In genomic region chr2:25573068-25573467, GRCm38 (mm10) we compare ENCODE assay signal across 11 mouse cellular contexts. TPM values are rescaled to one million over a fixed set of nuclear protein-coding genes. Genes with fewer than 3 reads are reported as not detected.
DNase-seq lines count a peak whose midpoint lies in the region; ATAC-seq lines count a peak whose summit lies in the region.
"Had no signal": no experiment of that assay in that cellular context is flagged by ENCODE, and none has a peak within 500 bp of the region (broad histone marks: within the 10 kb centered on the region; RNA-seq: fewer than 3 reads in every experiment).

No protein-coding gene starts in this region.

- no peaks in the 10 kb centered on the region for H3K9me3 ChIP-seq in liver, embryonic 12.5 days (replicated peaks)
- H3K9me3 ChIP-seq in hindbrain, embryonic 11.5 days (ENCODE audit: control insufficient read depth, low read length): no peaks in the 10 kb centered on the region
- no peaks in the 10 kb centered on the region for H3K9me3 ChIP-seq in liver, embryonic 13.5 days (replicated peaks)

- H3K9ac ChIP-seq in liver, embryonic 12.5 days: peak overlapping the region; percentile 70
- H3K9ac ChIP-seq in hindbrain, embryonic 11.5 days (ENCODE audit: low read depth, low read length): no peak overlapping the region
- peak overlapping the region; percentile 74 for H3K9ac ChIP-seq in liver, embryonic 13.5 days

- H3K27ac ChIP-seq in liver, embryonic 12.5 days: no peak overlapping the region
- H3K27ac ChIP-seq in hindbrain, embryonic 11.5 days (ENCODE audit: low read depth, low read length): no peak overlapping the region
- H3K27ac ChIP-seq in liver, embryonic 13.5 days: no peak overlapping the region

- peak; percentile 56 for DNase-seq in cerebellum, adult 11-12 months
- DNase-seq in cerebellum, postnatal 4 days (ENCODE audit: low spot score in 2 of 2): no peak
- DNase-seq in liver: no peak
- no peak for DNase-seq in hindbrain, embryonic 11.5 days (ENCODE audit: low spot score)
- no peak for DNase-seq in liver, embryonic 13.5 days
- no peak for DNase-seq in yolk sac, embryonic 10.5 days (ENCODE audit: low spot score)
- DNase-seq in lung, postnatal 36 days: no peak
- DNase-seq: adrenal gland, adult 2 months; kidney, adult 9 months had no signal

- peaks cover 28% of the 10 kb centered on the region for H3K27me3 ChIP-seq in liver, embryonic 12.5 days (replicated peaks)
- H3K27me3 ChIP-seq in hindbrain, embryonic 11.5 days (ENCODE audit: control insufficient read depth, insufficient read depth, low read length): peaks cover 25% of the 10 kb centered on the region
- peaks cover 28% of the 10 kb centered on the region for H3K27me3 ChIP-seq in liver, embryonic 13.5 days

- H3K36me3 ChIP-seq in liver, embryonic 12.5 days: peaks cover 38% of the 10 kb centered on the region
- H3K36me3 ChIP-seq in hindbrain, embryonic 11.5 days (ENCODE audit: control insufficient read depth, insufficient read depth, low read length): no peaks in the 10 kb centered on the region
- H3K36me3 ChIP-seq in liver, embryonic 13.5 days: peaks cover 7% of the 10 kb centered on the region

- H3K4me2 ChIP-seq in liver, embryonic 12.5 days: peak overlapping the region; percentile 83
- 0 out of 2 replicates have a peak overlapping the region, but pooled peaks have one; percentile 11 for H3K4me2 ChIP-seq in hindbrain, embryonic 11.5 days (replicated peaks; ENCODE audit: low read depth, low read length)
- peak overlapping the region; percentile 87 for H3K4me2 ChIP-seq in liver, embryonic 13.5 days

- H3K4me3 ChIP-seq in liver, embryonic 12.5 days: peak overlapping the region; percentile 64; the same call in 1 of the 2 replicates
- no peak overlapping the region for H3K4me3 ChIP-seq in hindbrain, embryonic 11.5 days (ENCODE audit: low read depth, low read length)
- H3K4me3 ChIP-seq in liver, embryonic 13.5 days (replicated peaks): 0 out of 2 replicates have a peak overlapping the region, but pooled peaks have one; percentile 12
- H3K4me3 ChIP-seq: erythroblast, embryonic 14.5 days had no signal

- WGBS in liver, embryonic 12.5 days (ENCODE audit: insufficient replicate concordance): 53% methylated on average over 2 of the region's 2 CpGs
- 95% methylated on average over 2 of the region's 2 CpGs for WGBS in hindbrain, embryonic 11.5 days
- WGBS in liver, embryonic 13.5 days (ENCODE audit: insufficient replicate concordance): 46% methylated on average over 2 of the region's 2 CpGs

- peaks cover 55% of the 10 kb centered on the region for H3K4me1 ChIP-seq in liver, embryonic 12.5 days
- peaks cover 18% of the 10 kb centered on the region for H3K4me1 ChIP-seq in hindbrain, embryonic 11.5 days (replicated peaks; ENCODE audit: control insufficient read depth, insufficient read depth, low read length)
- H3K4me1 ChIP-seq in liver, embryonic 13.5 days (replicated peaks): peaks cover 57% of the 10 kb centered on the region

- ATAC-seq in liver, embryonic 12.5 days: no peak
- no peak for ATAC-seq in hindbrain, embryonic 11.5 days (ENCODE audit: low FRiP score)
- no peak for ATAC-seq in liver, embryonic 13.5 days (ENCODE audit: low read depth)

RNA-seq across cellular contexts. Expression of gene Mamdc4, which starts 1.6 kb away (rescaled TPM):
- polyA plus RNA-seq in liver, embryonic 12.5 days (2016; fragmentation: Nextera tagmentation; extraction: Ambion mirVana): 0.38 and 0.45 TPM in 2 replicates
- polyA plus RNA-seq in hindbrain, embryonic 11.5 days (2014; fragmentation: Nextera tagmentation; extraction: Ambion mirVana): 3.0 and 4.2 TPM in 2 replicates
- polyA plus RNA-seq in liver, embryonic 13.5 days (2015; fragmentation: Nextera tagmentation; extraction: Ambion mirVana): 1.6 and 2.7 TPM in 2 replicates

RNA-seq across cellular contexts. Expression of gene Phpt1, which starts 2.0 kb away (rescaled TPM):
- 67.8 and 69.2 TPM in 2 replicates for polyA plus RNA-seq in liver, embryonic 12.5 days (2016; fragmentation: Nextera tagmentation; extraction: Ambion mirVana)
- polyA plus RNA-seq in hindbrain, embryonic 11.5 days (2014; fragmentation: Nextera tagmentation; extraction: Ambion mirVana): 161 and 167 TPM in 2 replicates
- polyA plus RNA-seq in liver, embryonic 13.5 days (2015; fragmentation: Nextera tagmentation; extraction: Ambion mirVana): 50.2 and 50.3 TPM in 2 replicates

RNA-seq across cellular contexts. Expression of gene Ajm1, which starts 8.5 kb away (rescaled TPM):
- polyA plus RNA-seq in liver, embryonic 12.5 days (2016; fragmentation: Nextera tagmentation; extraction: Ambion mirVana): not detected in 2 replicates
- 0.38 and 0.59 TPM in 2 replicates for polyA plus RNA-seq in hindbrain, embryonic 11.5 days (2014; fragmentation: Nextera tagmentation; extraction: Ambion mirVana)
- 0.02 TPM in 1 of 2 replicates, not detected in the other for polyA plus RNA-seq in liver, embryonic 13.5 days (2015; fragmentation: Nextera tagmentation; extraction: Ambion mirVana)
- polyA plus RNA-seq: erythroblast, embryonic 14.5 days had no signal

RNA-seq across cellular contexts. Expression of gene Edf1, which starts 15.4 kb away (rescaled TPM):
- 293 and 311 TPM in 2 replicates for polyA plus RNA-seq in liver, embryonic 12.5 days (2016; fragmentation: Nextera tagmentation; extraction: Ambion mirVana)
- 380 and 436 TPM in 2 replicates for polyA plus RNA-seq in hindbrain, embryonic 11.5 days (2014; fragmentation: Nextera tagmentation; extraction: Ambion mirVana)
- 275 and 306 TPM in 2 replicates for polyA plus RNA-seq in liver, embryonic 13.5 days (2015; fragmentation: Nextera tagmentation; extraction: Ambion mirVana)

RNA-seq across cellular contexts. Expression of gene Traf2, which starts 26.3 kb away (rescaled TPM):
- 22.4 and 24.4 TPM in 2 replicates for polyA plus RNA-seq in liver, embryonic 12.5 days (2016; fragmentation: Nextera tagmentation; extraction: Ambion mirVana)
- polyA plus RNA-seq in hindbrain, embryonic 11.5 days (2014; fragmentation: Nextera tagmentation; extraction: Ambion mirVana): 25.3 and 32.3 TPM in 2 replicates
- 16.6 and 18.7 TPM in 2 replicates for polyA plus RNA-seq in liver, embryonic 13.5 days (2015; fragmentation: Nextera tagmentation; extraction: Ambion mirVana)

Comparison
In these comparisons a context has a peak if more than half of its experiments do, and no peak if none do; other contexts are left out.
1. H3K4me2 ChIP-seq: peak in every context shown above with its lines; median percentile 87 in liver, embryonic 13.5 days; 83 in liver, embryonic 12.5 days; 11 in hindbrain, embryonic 11.5 days.